Mouse (Mus musculus) adrenal gland, postnatal 10 days (tissue): Measurements from ENCODE around the gene Magea4. TPM values are rescaled to one million over a fixed set of nuclear protein-coding genes. Genes with fewer than 3 reads are reported as not detected.

Experiments
- DNase-seq: peaks from one replicate; pipeline ENCODE4 v3.0.0; 2021; ENCODE audit warnings: mixed read lengths
- long read RNA-seq, 2 experiments: library from polyadenylated mRNA; stranded (forward); transcript quantifications; one replicate each; pipeline ENCODE4 v2.0.0; 2021
- microRNA-seq: library from miRNA; unstranded; fragments of <30 nt; microRNA quantifications from one replicate; pipeline ENCODE4 v1.2.0, GENCODE M21; 2021
- total RNA-seq, 2 experiments: library from RNA; stranded (reverse); gene quantifications; 2 replicates each; pipeline ENCODE4 v1.2.3; 2021

Magea4 gene
- not detected for total RNA-seq
- long read RNA-seq, experiment 1: 0 reads
- long read RNA-seq, experiment 2: 0 reads

DNA sequence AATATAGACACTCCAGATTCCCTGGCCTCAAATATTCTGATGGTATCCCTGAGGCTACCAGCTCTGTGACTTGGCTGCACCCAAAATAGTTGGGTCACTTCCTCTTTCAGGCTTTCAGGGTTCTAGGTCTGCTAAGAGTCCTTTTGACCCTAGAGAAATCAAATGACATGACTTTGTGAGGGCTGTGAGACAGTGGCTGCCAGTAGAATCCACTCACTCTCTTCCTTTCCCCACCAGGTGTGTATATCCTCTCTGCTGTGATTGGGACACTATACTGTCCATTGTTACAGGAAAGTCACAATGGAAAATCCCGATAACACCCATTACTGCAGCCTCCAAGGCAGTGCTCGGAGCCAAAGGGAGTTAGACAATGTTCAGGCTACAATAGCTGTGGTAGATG is at the start of gene Magea4:
Gene Magea4 (plus strand): TSS at position 301 of the 400 bp plus-strand sequence.
- DNase-seq: no peak

DNA sequence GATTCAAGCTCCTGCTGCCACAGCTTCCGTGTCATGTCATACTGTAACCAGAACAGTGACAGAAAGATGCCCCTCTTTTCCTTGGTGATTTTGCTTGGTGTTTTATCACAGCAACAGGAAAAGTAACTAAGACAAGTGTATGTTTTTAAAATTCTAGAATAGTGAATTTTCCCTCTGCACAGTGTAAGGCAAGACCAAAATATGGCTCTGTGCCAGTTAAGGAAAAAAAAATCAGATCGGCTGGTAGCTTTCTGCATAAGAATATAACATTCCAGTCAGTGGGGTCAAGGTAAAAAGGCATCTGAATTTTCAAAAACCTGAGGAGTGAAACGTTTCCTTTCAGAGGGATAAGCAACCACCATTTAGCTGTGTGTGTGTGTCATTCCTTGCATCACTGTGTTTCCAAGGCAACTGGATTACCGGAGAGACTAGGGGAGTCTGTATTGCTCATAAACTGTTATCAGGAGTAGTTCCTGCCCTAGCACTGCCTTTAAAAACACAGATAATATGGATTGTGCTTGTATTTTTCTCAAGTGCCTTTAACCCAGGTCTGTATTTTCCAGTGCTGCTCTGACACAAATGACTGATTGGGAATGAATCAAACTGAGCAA is 18.8 kb upstream of the Magea4 start:
- no peak for DNase-seq

DNA sequence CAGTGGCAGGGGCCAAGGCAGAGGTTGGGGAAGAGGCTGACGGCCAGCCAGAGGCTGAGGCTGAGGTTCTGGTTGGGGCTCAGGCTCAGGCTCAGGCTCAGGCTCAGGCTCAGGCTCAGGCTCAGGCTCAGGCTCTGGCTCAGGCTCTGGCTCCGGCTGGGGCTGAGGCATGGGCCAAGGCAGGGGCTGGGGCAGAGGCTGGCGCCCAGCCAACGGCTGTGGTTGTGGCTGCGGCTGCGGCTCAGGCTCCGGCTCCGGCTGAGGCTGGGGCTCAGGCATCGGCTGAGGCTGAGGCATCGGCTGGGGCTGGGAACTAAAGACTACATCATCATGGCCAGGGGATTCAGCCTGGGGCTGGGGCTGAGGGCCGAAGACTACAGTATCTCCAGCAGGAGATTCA is 48.8 kb downstream of the Magea4 start:
- no peak for DNase-seq

Small RNA genes within 50 kb of the gene (microRNA-seq; reads per million reads assigned to microRNA genes)
- 202 reads per million, percentile 54 among the genes with 10 or more reads in this experiment for gene Mir224
- 11.5 reads per million, percentile 20 among the genes with 10 or more reads in this experiment for gene Mir452

Other genes with a start within 250 kb of the Magea4 start
- gene Fate1, start 249.0 kb upstream of the Magea4 start, total RNA-seq: under 1 TPM in 1 of 2 experiments, not detected in 1; 0.30 TPM
- gene Cnga2, start 230.2 kb upstream of the Magea4 start, total RNA-seq: under 1 TPM; 0.09 to 0.39 TPM
- 1 to 10 TPM; 1.0 to 1.2 TPM for gene Gabre, start 52.8 kb downstream of the Magea4 start, total RNA-seq
- not detected for gene Magea10, start 164.8 kb downstream of the Magea4 start, total RNA-seq